Mouse (Mus musculus) stomach, postnatal 0 days (tissue): Measurements from ENCODE around the gene Mrpl48. TPM values are rescaled to one million over a fixed set of nuclear protein-coding genes. Genes with fewer than 3 reads are reported as not detected.

Experiments used
- ATAC-seq: fragments of 200-750 bp; cut with Nextera tagmentation; 2 replicates; pipeline ENCODE4 v1.8.0; 2017; ENCODE audit not compliant: low FRiP score, low TSS enrichment
- DNase-seq: peaks from one replicate; pipeline ENCODE4 v3.0.0-alpha.2; 2016; ENCODE audit warnings: low spot score
- H3K27ac ChIP-seq: fragments of 300-500 bp; sonication (generic); replicated peaks from 2 replicates; pipeline ENCODE4 v1.5.1; 2014; ENCODE audit warnings: mild to moderate bottlenecking, control low read depth
- H3K27me3 ChIP-seq: fragments of 300-500 bp; sonication (generic); 2 replicates; pipeline ENCODE4 v1.6.1; 2014; ENCODE audit warnings: low read length; ENCODE audit not compliant: control insufficient read depth, insufficient read depth
- H3K36me3 ChIP-seq: fragments of 300-500 bp; sonication (generic); 2 replicates; pipeline ENCODE4 v1.6.1; 2014; ENCODE audit warnings: low read length, mixed read lengths; ENCODE audit not compliant: control insufficient read depth, insufficient read depth
- H3K4me1 ChIP-seq: fragments of 300-500 bp; sonication (generic); replicated peaks from 2 replicates; pipeline ENCODE4 v1.6.1; 2014; ENCODE audit warnings: antibody characterized with exemption; ENCODE audit not compliant: control insufficient read depth, insufficient read depth
- H3K4me2 ChIP-seq: fragments of 300-500 bp; sonication (generic); replicated peaks from 2 replicates; pipeline ENCODE4 v1.6.1; 2014; ENCODE audit warnings: low read depth, mild to moderate bottlenecking, control low read depth, moderate library complexity
- H3K4me3 ChIP-seq: fragments of 300-500 bp; sonication (generic); 2 replicates; pipeline ENCODE4 v1.5.1; 2014; ENCODE audit warnings: low read depth, low read length, control low read depth
- H3K9ac ChIP-seq: fragments of 300-500 bp; sonication (generic); 2 replicates; pipeline ENCODE4 v1.6.1; 2014; ENCODE audit warnings: mild to moderate bottlenecking, low read length, control low read depth, mixed read lengths
- H3K9me3 ChIP-seq: fragments of 300-500 bp; sonication (generic); 2 replicates; pipeline ENCODE4 v1.6.1; 2016; ENCODE audit warnings: low read length; ENCODE audit not compliant: control insufficient read depth
- CTCF ChIP-seq: IDR thresholded peaks from 2 replicates; pipeline ENCODE4 v1.5.1; 2016; ENCODE audit warnings: antibody characterized with exemption, low read depth, mild to moderate bottlenecking, moderate library complexity
- EP300 ChIP-seq: optimal IDR thresholded peaks from 2 replicates; pipeline ENCODE3; 2016; ENCODE audit warnings: antibody characterized with exemption
- WGBS: fragments of 180-500 bp; shearing (Covaris S2); extraction: QIAGEN DNeasy Blood & Tissue Kit; methylation state at CpG from one replicate; pipeline ENCODE4 v1.1.7; 2014; 5-methylcytosine and 5-hydroxymethylcytosine counted together
- polyA plus RNA-seq: library from polyadenylated mRNA; unstranded; fragments of >200 nt; fragmentation: Nextera tagmentation; extraction: Ambion mirVana; gene quantifications from 2 replicates; pipeline ENCODE4 v1.2.1, GENCODE M21; 2015

The Mrpl48 gene
- polyA plus RNA-seq, 1 experiment from 2014 or later: 77.0 TPM

DNA sequence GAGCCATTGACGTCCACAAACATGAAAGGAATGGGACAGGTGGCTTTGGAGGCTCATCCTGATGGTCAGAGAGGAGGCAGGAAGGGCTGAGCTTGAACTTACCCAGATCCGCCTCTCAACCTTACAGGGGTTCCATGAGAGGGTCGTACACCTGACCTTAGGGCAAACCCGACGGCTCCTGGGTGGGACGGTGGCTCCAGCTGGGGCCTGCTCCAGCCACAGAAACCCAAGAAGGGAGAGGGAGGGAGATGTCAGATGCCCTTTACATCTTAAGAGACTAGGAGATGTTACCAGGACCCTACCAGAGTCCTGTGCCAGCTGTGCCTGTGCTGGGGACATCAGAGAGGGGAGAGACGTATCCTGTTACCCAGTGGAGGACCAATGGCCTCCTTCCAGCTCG is 41.7 kb upstream of the Mrpl48 start:
- H3K4me3 ChIP-seq: no peak overlapping the region
- no peak for TF ChIP-seq EP300
- no peak for TF ChIP-seq CTCF
- no peak overlapping the region for H3K9ac ChIP-seq
- ATAC-seq: no peak
- H3K4me1 ChIP-seq: no peaks in the 10 kb centered on the region
- no peak for DNase-seq
- H3K9me3 ChIP-seq: no peaks in the 10 kb centered on the region
- H3K27ac ChIP-seq: no peak overlapping the region
- no peaks in the 10 kb centered on the region for H3K27me3 ChIP-seq
- WGBS: 70% methylated on average over 8 of the region's 8 CpGs
- H3K4me2 ChIP-seq: no peak overlapping the region
- 0 out of 2 replicates have a peak, but pooled peaks cover 4% of the 10 kb centered on the region for H3K36me3 ChIP-seq

DNA sequence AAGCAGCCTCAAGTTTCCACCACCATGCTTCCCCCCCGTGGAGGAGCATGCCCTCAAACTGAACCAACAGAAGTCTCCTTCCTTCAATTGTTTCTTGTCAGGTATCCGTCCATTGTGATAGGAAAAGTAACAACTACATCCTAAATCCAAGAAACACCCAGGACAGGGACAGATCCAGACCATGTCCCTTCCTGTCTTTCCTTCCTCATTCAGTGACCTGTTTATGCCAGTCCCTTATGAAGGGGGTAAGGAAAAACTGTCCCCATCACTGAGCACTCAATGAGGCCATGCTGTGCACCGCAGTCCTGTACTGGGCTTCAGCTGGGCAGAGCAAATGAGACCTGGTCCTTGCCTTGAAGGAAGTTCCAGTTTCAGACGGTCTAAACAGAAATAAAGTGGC is 41.0 kb upstream of the Mrpl48 start:
- 0 out of 2 replicates have a peak overlapping the region, but pooled peaks have one; percentile 8 for H3K27ac ChIP-seq
- no peak for DNase-seq
- no peak overlapping the region for H3K9ac ChIP-seq
- 81% methylated on average over 4 of the region's 4 CpGs for WGBS
- 0 out of 2 replicates have a peak, but pooled peaks cover 4% of the 10 kb centered on the region for H3K36me3 ChIP-seq
- H3K27me3 ChIP-seq: no peaks in the 10 kb centered on the region
- no peaks in the 10 kb centered on the region for H3K9me3 ChIP-seq
- TF ChIP-seq EP300 (no peak), CTCF (no peak)
- ATAC-seq: no peak
- H3K4me2 ChIP-seq: no peak overlapping the region
- no peak overlapping the region for H3K4me3 ChIP-seq
- H3K4me1 ChIP-seq: no peaks in the 10 kb centered on the region

DNA sequence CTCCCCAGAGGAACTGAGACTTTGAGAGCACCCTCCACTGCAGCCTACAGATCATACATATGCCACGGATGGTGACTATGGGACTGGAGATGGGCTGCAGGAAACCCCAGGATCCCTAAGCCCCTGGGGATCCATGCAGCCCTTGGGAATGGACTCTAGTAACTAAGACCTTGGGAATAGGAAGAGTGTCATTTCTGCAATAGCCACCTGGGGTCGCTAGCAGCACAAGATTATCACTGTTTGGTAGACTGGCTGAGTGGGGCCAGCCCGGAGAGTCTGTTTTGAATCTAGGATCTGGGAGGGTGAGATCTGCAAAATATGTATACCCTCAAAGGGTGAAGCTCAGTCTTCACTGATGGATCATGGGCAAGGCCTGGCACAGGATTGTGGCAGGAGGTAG is 37.0 kb upstream of the Mrpl48 start:
- no peaks in the 10 kb centered on the region for H3K4me1 ChIP-seq
- no peak overlapping the region for H3K4me2 ChIP-seq
- H3K9ac ChIP-seq: no peak overlapping the region
- TF ChIP-seq CTCF (peak; percentile 80), EP300 (no peak)
- ATAC-seq (no peak; the same call in 1 of the 2 replicates), DNase-seq (peak; percentile 74)
- H3K36me3 ChIP-seq: peaks cover 7% of the 10 kb centered on the region; the same call in 1 of the 2 replicates
- no peaks in the 10 kb centered on the region for H3K27me3 ChIP-seq
- no peak overlapping the region for H3K27ac ChIP-seq
- H3K9me3 ChIP-seq: no peaks in the 10 kb centered on the region
- H3K4me3 ChIP-seq: no peak overlapping the region
- 26% methylated on average over 3 of the region's 3 CpGs for WGBS

DNA sequence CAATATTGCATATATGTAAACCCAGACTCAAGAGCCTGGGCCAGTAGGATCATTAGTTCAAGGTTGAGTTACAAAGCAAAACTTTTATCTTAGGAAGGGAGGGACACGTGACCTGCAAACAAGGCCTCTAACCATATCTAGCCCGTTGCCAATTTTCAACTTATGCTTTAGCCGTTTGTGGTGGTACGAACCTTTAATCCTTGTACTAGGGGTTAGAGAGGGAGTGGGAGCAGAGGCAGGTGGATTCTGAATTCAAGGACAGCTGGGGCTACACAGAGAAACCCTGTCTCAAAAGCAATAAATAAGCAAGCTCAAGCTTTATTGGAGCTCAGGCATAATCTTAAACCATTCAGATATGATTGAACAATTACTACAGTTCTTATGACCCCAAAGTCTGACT is 34.3 kb upstream of the Mrpl48 start:
- no peak overlapping the region for H3K4me2 ChIP-seq
- no peaks in the 10 kb centered on the region for H3K27me3 ChIP-seq
- ATAC-seq: no peak
- TF ChIP-seq EP300 (no peak), CTCF (no peak)
- DNase-seq: no peak
- H3K9me3 ChIP-seq: no peaks in the 10 kb centered on the region
- no peak overlapping the region for H3K9ac ChIP-seq
- no peak overlapping the region for H3K4me3 ChIP-seq
- H3K4me1 ChIP-seq: no peaks in the 10 kb centered on the region
- no peak overlapping the region for H3K27ac ChIP-seq
- WGBS: 73% methylated on average over 4 of the region's 4 CpGs
- peaks cover 4% of the 10 kb centered on the region; the same call in 1 of the 2 replicates for H3K36me3 ChIP-seq

DNA sequence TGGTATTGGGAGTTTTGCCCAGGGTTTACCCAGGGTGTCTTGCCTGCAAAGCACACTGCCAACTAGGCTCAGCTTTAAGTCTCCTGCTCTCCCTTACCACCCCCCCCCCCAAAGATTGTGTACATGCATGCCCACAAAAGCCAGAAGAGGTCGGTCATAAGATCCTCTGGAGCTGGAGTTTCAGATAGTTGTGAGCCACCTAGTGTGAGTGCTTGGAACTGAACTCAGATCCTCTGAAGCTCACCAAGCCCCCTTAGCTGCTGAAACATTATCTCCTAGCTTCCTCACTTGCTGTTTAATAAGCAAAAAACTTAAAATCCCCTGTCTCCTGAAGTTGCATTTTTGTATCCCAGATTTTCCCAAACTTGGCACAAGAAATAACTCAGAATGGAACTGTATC is 29.6 kb upstream of the Mrpl48 start:
- Histone ChIP-seq H3K36me3 (peaks cover 3% of the 10 kb centered on the region; the same call in 1 of the 2 replicates), H3K4me3 (no peak overlapping the region), H3K4me2 (no peak overlapping the region), H3K27me3 (no peaks in the 10 kb centered on the region), H3K9ac (no peak overlapping the region), H3K4me1 (no peaks in the 10 kb centered on the region), H3K9me3 (no peaks in the 10 kb centered on the region), H3K27ac (no peak overlapping the region)
- peak; percentile 74 for TF ChIP-seq CTCF
- TF ChIP-seq EP300: no peak
- ATAC-seq: 0 out of 2 replicates have a peak, but pooled peaks have one; percentile 56
- 5% methylated on average over 1 of the region's 1 CpGs for WGBS
- peak; percentile 43 for DNase-seq

- Histone ChIP-seq H3K27me3 (no peaks in the 10 kb centered on the region), H3K4me3 (no peak overlapping the region), H3K9me3 (no peaks in the 10 kb centered on the region), H3K27ac (no peak overlapping the region), H3K4me1 (no peaks in the 10 kb centered on the region), H3K9ac (no peak overlapping the region), H3K4me2 (no peak overlapping the region), H3K36me3 (no peaks in the 10 kb centered on the region)
- no peak for DNase-seq
- no peak for ATAC-seq
- TF ChIP-seq CTCF: no peak
- TF ChIP-seq EP300: no peak
- WGBS: 87% methylated on average over 3 of the region's 3 CpGs
Observed at GRCm38 (mm10) chr7:100624538-100624937, 16.4 kb upstream of the Mrpl48 start.
